Mouse (Mus musculus) C2C12 (cell line): ENCODE data around the gene Ccr7.

Source experiments
- CTCF ChIP-seq: IDR thresholded peaks from one replicate; pipeline ENCODE4 v1.5.1; 2011; ENCODE audit not compliant: control insufficient read depth, insufficient read depth, insufficient read length
- FOSL1 ChIP-seq: IDR thresholded peaks from one replicate; pipeline ENCODE4 v1.8.0; 2011; ENCODE audit warnings: mild to moderate bottlenecking, low read length; ENCODE audit not compliant: poor library complexity, insufficient read depth, severe bottlenecking
- MAX ChIP-seq: IDR thresholded peaks from one replicate; pipeline ENCODE4 v1.6.1; 2011; ENCODE audit warnings: mild to moderate bottlenecking, control low read depth
- MYOD1 ChIP-seq: IDR thresholded peaks from one replicate; pipeline ENCODE4 v1.6.1; 2011; ENCODE audit warnings: low read depth; ENCODE audit not compliant: control insufficient read depth, insufficient read length
- MYOG ChIP-seq: IDR thresholded peaks from one replicate; pipeline ENCODE4 v1.6.1; 2011; ENCODE audit not compliant: control insufficient read depth, insufficient read length; ENCODE audit errors: extremely low read depth
- USF1 ChIP-seq: IDR thresholded peaks from one replicate; pipeline ENCODE4 v1.6.1; 2011; ENCODE audit warnings: low read depth, mild to moderate bottlenecking, control low read depth, moderate library complexity

GRCm38 (mm10) chr11:99147920-99148289 lies 7.0 kb downstream of the Ccr7 start:
- TF ChIP-seq CTCF (no peak), MYOD1 (no peak), USF1 (no peak), FOSL1 (no peak), MYOG (no peak), MAX (no peak)
